Mouse (Mus musculus): ENCODE data around the gene Idnk. TPM values are rescaled to one million over a fixed set of nuclear protein-coding genes. Genes with fewer than 3 reads are reported as not detected.

Gene Idnk
- 35.3 and 38.1 TPM in 2 replicates for polyA plus RNA-seq (2012; rRNA removed)

GRCm38 (mm10) chr13:58157447-58158098 lies at the start of gene Idnk:
Idnk (plus strand) TSS chr13:58157649.
- DNase-seq (ENCODE audit: low spot score): peak; percentile 75

GRCm38 (mm10) chr13:58111306-58111705 lies 46.1 kb upstream of the Idnk start:
- no peak for DNase-seq (ENCODE audit: low spot score)

DNA sequence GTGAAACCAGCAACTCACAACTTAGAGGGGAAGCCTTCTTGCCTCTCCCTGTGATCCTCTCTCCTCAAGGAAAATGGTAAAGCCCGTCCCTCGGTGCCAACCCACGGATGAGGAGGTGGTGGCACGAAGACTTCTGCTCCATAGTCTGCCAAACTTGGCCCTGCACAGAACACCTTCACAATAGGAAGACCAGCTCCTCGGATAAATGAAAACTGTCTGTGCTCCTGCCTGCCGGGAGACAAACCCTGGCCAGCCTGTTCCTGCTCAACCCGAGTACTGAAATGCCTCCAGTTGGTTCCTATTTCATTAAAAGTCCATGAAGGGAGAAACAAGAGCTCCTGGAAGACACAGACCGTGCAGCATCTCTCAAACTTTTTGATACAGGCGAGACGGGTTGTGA lies 45.3 kb upstream of the Idnk start:
- no peak for DNase-seq (ENCODE audit: low spot score)

GRCm38 (mm10) chr13:58112601-58113041 lies 44.8 kb upstream of the Idnk start:
- no peak for DNase-seq (ENCODE audit: low spot score)

GRCm38 (mm10) chr13:58113061-58113900 lies 44.2 kb upstream of the Idnk start, which contains the start of gene Klhl3:
Klhl3 (minus strand) TSS chr13:58113592.
- DNase-seq (ENCODE audit: low spot score): no peak

- DNase-seq (ENCODE audit: low spot score): no peak
Observed at GRCm38 (mm10) chr13:58115227-58115626, 42.2 kb upstream of the Idnk start.

- no peak for DNase-seq (ENCODE audit: low spot score)
Observed at GRCm38 (mm10) chr13:58116801-58117200, 40.6 kb upstream of the Idnk start.

DNA sequence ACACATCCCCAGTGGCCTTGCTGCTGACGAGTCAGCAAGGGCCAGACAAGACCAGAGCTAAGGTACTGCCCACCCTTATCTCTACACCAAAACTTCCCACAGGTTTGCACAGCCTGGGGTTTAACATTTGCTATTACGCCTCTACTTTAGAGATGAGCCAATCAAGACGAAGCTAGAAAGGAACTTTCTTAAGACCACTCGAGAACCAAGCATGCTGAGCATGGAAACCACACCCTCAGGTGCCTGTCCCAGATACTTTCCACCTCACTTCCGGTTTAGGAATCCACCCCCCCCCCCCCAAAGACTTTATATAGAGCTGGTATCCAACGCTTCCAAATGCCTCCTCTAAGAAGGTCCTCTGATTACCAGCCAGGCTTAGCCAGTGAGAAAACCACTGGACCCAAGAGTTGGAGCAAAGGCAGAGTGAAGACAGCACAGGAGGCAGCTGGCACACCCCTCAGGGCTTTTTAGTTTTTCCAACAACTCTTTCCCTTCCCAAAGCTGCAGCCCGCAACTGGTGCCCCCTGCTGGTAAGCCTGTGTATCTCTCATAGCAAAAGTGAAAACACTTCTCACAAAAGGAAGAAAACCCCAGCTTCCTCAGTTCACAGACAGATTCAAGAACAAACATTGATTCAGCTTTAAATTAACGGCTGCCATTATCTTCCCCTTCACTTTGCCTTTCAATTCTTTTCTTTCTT lies 40.0 kb upstream of the Idnk start:
- DNase-seq (ENCODE audit: low spot score): no peak

DNA sequence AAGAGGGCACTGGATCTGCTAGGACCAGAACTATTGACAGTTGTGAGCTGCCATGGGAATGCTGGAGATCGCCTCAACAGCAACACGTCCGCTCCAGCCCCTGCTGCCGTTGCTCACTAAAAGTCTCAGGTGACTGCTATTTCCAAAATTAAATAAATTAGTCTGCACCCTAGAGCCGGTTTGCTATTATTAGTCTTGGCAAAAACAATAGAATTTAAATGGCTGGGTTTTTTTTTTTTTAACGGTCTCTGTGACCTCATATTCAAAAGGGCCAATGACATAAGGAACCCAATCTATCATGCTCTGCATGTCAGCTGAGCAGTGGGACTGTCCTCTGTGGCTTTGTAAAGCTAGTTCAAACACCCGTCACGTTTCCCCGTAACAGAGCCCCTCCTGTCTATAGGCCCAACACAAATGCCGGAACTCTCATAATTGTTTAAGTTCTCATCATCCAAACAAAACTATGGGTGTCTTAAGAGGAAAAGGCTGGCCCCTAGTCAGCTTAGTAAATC lies 34.6 kb upstream of the Idnk start:
- DNase-seq (ENCODE audit: low spot score): no peak

DNA sequence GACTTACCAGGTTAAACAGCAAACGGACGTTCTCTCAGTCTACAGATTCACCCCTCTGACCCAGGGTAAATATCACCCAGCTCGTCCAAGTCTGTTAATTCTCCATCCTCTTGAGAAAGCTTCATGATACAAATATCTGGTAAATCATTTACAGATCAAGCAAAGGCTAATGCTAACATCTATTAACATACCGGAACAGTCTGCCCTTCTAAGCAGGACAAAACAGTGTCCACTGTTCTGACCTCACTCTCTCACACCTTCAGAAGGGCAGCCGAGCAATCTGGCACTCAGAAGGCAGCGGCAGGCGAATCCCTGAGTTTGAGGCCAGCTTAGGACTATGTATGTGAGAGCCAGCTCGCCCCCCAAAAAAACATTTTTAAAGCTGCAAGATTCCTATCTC lies 34.1 kb upstream of the Idnk start:
- DNase-seq (ENCODE audit: low spot score): no peak

DNA sequence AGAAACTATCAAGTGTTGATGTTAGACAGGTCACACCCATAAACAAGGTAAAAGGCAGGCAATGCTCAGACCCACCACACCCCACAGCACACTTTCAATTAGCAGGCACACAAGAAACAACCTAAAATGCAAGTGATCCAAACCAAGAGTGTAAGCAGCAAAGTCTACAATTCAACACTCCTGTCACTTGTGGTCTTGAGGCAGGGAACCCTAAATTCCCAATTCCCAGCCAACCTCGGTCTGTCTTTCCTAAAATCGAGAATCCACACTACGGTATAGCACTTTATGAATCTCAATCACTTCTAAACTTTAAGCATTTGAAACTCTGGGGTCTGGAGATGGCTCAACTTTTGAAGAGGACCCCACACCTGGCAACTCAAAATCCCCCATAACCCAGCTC lies 33.2 kb upstream of the Idnk start:
- no peak for DNase-seq (ENCODE audit: low spot score)

DNA sequence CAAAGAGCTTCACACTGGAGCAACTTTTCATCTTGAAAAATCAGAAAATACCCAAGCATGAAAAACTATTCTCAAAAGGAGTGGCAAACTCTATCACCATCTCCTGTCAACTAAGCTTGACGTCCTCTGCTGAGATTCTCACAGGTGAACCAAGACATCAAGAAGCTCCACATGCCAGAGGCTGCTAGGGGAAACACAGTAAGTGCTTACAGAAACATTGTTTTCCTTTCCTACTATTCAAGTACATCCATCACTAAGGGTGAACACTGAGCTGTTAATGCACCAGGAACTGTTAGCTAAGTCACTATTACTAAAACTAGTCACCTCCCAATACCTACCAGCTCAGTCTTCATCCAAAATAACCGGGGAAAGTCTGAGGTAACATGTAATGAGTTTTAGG lies 32.5 kb upstream of the Idnk start:
- no peak for DNase-seq (ENCODE audit: low spot score)

GRCm38 (mm10) chr13:58126126-58126525 lies 31.3 kb upstream of the Idnk start:
- no peak for DNase-seq (ENCODE audit: low spot score)

DNA sequence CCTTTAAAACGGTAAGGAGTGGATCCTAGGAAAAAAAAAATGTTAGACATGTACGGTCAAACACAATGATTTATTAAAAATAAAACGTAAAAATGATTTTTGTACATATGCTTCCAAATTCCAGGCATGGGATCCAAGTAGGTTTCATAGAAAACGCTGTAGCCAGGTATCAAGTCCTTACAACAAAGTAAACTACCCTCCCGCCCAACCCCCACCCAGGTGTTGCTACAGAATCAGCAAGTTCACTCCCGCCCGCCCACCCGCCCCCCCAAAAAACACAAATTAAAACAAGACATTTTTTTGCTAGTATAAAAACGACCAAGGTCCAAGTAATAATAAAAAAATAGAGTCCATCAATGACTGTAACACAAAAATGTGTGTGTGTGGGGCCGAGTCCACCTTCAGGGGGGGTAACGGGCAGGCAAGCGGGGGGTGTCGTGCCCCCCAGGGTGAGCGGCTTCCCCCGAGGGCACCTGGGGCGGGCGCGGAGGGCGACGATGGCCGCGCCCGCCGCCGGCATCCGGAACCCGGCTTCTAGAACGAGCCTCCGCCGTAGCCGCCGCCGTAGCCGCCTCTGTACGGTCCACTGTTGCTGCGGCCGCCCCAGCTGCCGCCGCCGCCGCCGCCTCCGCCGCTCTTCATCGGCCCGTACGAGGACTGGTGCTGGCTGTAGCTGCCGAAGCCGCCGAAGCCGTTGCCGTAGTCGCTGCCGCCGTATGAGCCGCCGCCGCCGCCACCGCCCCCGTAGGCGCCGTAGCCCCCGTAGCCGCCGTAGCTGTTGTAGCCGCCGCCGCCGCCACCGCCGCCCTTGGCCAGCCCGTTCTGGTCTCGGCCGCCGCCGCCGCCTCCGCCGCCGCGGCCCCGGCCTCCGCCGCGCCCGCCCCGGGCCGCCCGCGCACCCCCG lies 30.3 kb upstream of the Idnk start:
- no peak for DNase-seq (ENCODE audit: low spot score)

GRCm38 (mm10) chr13:58127766-58128361 lies 29.6 kb upstream of the Idnk start:
- DNase-seq (ENCODE audit: low spot score): peak; percentile 64

DNA sequence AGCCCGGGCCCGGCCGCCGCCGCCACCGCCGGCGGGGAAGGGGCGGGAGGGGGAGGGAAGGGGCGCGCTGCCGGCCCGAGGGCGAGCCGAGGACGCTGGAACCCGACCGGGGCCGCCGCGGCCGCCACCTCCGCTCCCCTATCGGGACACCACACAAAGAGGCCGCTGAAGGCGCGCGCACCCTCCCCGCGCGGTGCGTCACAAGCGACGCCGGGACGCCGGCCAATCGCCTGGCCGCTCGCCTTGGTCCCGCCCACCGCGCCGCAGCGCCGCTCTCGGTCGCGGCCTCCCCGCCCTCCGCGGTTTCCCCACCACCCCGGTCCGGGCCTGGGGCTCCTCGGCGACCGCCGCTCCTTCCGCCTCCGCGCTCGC lies 29.1 kb upstream of the Idnk start, which contains the start of gene Hnrnpa0:
Gene Hnrnpa0, minus strand, starts transcription at position 161 of the 372 bp plus-strand sequence.
- no peak for DNase-seq (ENCODE audit: low spot score)

- peak; percentile 99 for DNase-seq (ENCODE audit: low spot score)
Observed at GRCm38 (mm10) chr13:58128768-58129671, 28.4 kb upstream of the Idnk start.

- DNase-seq (ENCODE audit: low spot score): no peak
Observed at GRCm38 (mm10) chr13:58129687-58130246, 27.7 kb upstream of the Idnk start.

DNA sequence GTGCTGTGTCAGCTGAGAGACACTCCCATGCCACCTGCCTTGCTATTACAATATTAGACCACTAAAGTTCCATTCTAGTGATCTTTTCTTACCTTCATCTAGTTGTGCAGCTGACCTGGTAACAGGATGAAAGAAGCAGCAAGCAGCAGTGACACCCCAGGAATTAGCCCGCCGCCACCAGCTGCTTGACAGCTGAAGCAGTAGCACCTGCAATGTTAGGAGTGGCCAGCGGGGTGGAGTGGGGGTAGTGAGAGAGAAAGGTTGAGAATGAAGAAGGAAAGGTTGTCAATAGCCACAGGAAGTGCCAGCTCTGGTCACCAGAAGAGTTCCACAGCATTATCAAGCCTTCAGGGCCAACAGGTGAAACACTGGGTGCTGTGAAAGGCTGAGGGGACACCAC lies 25.8 kb upstream of the Idnk start:
- no peak for DNase-seq (ENCODE audit: low spot score)

All from urinary bladder, adult 2 months (tissue).